Mouse (Mus musculus) embryonic fibroblast, embryonic 13.5 days (primary cell): ENCODE measurements around the gene Tnfsf13b.

Experiments
- CTCF ChIP-seq: IDR thresholded peaks from 2 replicates; pipeline ENCODE4 v1.5.1; 2011; ENCODE audit warnings: mild to moderate bottlenecking, control low read depth, low read length, moderate library complexity, borderline replicate concordance; ENCODE audit not compliant: insufficient read depth
- POLR2A ChIP-seq: IDR thresholded peaks from 2 replicates; pipeline ENCODE4 v1.6.1; 2011; ENCODE audit warnings: low read depth, mild to moderate bottlenecking, control low read depth, low read length, moderate library complexity

DNA sequence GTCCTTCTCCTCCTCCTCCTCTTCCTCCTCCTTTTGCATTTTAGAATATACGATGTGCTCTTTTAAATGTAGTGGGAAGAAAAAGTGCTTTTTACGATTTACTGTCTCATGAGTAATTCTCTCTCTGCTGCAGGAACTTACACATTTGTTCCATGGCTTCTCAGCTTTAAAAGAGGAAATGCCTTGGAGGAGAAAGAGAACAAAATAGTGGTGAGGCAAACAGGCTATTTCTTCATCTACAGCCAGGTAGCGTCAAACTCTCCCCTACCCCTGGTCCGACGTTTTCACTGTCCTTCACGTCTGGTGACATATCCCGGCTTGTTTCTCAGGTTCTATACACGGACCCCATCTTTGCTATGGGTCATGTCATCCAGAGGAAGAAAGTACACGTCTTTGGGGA, 24.9 kb downstream of the Tnfsf13b start:
- TF ChIP-seq POLR2A (no peak), CTCF (no peak)
